Mouse (Mus musculus) activated CD4-positive, CD25-positive, alpha-beta regulatory T cell, adult 4 months (primary cell): ENCODE data around the gene Lamb1. TPM values are rescaled to one million over a fixed set of nuclear protein-coding genes. Genes with fewer than 3 reads are reported as not detected.

Experiments used
- ATAC-seq: one replicate; pipeline ENCODE4 v1.8.0; 2017
- polyA plus RNA-seq, 2 experiments: library from polyadenylated mRNA; unstranded; fragments of 100-300 nt; shearing (Covaris generic); gene quantifications; one replicate each; pipeline ENCODE4 v1.2.1; 2017

The Lamb1 gene
- polyA plus RNA-seq, 2 experiments from 2014 or later: not detected

- ATAC-seq: no peak
Observed at GRCm38 (mm10) chr12:31290951-31291350, 25.9 kb downstream of the Lamb1 start.

DNA sequence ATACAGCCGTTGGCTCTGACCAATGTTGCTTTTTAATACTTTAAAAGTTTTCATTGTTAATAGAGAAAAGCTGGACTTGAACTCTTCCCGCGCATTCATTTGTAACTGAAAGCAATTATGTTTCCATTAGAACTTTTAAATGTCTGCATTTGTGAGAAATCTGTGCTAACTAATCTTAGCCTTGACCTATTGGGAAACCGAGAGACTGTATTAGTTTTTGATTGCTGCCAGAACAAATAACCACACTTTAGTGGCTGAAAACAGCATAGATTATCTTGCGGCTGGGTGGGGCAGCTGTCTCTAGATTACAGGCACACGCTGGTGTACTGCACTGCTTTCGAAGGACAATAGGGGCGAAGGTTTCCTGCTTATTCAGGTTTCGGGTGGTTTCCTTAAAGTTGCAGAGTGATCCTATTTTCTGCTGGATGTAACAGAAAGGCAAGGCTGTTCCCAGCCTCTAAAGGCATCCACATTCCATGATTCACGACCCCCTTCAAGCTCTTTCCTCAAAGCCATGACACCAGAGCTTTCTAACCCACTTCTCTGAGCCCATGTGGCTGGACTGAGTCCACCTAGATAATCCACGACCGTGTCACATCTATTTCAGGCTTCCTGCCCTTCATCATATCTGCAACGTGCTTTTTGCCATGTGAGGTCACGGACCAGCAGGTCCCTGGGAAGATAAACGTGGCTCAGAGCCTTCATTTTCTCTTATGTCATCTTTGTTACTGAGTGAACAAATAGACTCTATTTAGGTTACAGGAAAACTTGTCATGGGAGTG, 28.5 kb downstream of the Lamb1 start:
- no peak for ATAC-seq

GRCm38 (mm10) chr12:31294526-31294925, 29.5 kb downstream of the Lamb1 start:
- ATAC-seq: no peak

- no peak for ATAC-seq
Observed at GRCm38 (mm10) chr12:31294996-31295395, 30.0 kb downstream of the Lamb1 start.

DNA sequence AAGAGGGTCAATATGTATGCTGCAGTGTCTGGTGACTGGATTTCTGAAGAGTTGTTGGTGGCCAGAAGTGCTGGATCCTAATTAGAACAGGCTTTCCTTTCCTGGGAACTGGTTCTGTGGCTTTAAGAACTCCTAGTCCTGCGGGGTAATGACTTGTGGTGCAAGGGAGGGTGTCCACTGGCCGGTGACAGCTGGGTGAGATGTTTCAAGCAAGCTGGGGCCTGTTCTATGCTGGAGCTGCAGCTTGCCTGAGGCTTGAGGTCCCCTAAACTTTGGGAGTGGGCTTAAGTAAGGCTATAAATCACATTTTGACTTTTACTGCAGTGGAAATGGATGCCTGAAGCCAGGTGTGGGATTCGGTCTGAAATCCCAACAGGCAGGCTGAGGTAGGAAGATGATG, 30.5 kb downstream of the Lamb1 start:
- ATAC-seq: no peak

DNA sequence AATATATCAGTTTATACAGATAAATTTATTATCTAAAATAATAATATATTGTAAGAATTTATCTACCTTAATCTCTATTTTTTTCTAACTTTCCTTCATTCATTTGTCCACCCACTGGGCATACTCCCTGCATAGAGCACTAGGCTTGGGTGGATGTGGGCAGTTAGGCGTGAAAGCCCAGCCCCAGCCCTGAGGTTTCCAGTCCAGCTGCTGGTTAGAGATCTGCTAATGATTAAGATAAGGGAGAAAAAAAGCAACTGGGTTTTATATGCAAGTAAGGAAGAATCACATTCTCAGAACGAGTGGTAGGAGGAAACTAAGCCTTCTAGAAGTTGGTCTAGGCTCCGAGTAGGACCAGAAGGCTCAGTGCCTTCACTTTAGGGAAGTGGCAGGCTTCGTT, 31.1 kb downstream of the Lamb1 start:
- no peak for ATAC-seq

- no peak for ATAC-seq
Observed at GRCm38 (mm10) chr12:31298122-31298521, 33.1 kb downstream of the Lamb1 start.

GRCm38 (mm10) chr12:31298530-31298929, 33.5 kb downstream of the Lamb1 start:
- no peak for ATAC-seq

GRCm38 (mm10) chr12:31299126-31299525, 34.1 kb downstream of the Lamb1 start:
- no peak for ATAC-seq

DNA sequence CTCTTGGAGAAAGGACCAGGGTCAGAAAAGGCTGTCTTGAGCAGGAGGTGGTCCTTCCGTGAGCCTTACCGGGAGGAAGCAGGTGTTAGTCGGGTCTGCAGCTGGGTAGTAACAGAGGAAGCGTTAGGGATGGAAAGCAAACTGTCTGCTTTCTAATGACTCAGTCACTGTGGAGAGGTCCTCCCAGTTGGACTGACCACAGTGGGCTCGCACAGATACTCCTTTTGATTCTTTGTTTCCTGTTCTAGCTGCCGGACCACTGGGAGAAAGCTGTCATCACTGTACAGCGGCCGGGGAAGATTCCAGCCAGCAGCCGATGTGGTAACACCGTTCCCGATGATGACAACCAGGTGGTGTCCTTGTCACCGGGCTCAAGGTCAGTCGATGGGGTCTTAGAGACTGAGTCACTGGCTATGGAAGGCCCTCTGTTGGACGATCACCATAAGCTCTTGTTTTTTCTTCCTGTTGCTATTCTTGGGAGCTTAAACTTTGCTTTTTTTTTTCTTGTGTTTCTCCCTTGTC, 34.7 kb downstream of the Lamb1 start:
- no peak for ATAC-seq

DNA sequence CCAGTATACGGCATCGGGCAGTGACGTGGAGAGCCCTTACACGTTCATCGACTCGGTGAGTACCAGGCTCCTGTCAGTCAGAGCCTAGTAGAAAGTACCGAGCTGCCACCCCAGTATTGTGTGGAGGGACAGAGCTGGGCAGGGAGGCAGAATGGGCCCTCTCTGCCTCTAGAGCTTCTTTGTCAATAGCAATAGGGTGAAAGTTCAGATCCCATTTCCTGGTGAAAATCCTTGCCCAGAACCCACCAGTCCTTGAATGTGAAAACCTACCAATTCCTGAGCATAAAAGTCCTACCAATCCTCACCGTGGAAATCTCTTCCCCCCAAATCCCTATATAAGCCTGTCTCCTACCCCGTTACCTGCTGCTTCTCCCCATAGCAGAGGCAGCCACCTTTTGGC, 35.2 kb downstream of the Lamb1 start:
- no peak for ATAC-seq

DNA sequence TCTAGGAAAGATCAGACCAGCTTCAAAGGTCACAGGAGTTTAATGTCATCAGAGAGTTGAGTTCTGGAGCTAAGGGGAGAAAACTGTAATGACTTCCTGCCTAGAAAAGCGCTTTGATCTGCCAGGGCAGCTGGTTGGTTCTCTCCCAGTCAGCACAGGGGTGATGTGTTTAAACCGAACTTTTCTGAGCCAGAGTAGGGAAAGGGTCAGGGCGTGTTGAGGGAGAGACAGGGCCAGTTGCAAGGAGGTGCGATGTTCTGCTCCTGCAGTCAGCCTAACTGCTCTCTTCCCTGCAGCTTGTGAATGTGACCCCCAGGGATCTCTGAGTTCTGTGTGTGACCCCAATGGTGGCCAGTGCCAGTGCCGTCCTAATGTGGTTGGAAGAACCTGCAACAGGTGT, 37.2 kb downstream of the Lamb1 start:
- no peak for ATAC-seq

DNA sequence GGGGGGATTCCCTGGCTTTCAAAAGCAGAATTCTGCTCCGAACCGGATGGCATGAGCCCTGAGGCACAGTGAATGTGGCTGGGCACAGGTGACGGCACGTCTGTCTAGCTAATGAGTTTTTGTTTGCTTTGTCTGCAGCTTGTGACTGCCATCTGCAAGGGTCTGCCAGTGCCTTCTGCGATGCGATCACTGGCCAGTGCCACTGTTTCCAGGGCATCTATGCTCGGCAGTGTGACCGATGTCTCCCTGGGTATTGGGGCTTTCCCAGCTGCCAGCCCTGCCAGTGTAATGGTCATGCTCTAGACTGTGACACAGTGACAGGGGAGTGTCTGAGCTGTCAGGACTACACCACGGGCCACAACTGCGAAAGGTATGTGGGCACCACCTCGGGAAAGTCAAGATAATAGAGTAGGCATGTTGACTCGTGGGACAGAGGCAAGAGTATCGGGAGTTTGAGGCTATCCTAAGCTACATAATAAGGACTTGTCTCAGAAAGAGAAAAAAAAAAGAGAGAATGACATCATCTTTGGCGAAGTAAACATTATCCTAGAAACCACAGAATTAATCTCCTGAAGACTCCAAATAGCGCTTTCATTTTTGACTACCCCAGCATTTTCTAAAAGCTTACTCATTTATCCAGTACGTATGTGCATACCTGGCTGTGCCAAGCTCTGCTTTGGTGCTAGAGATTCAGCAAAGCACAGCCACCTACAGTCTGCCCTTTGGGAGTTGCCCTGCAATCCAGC, 37.9 kb downstream of the Lamb1 start:
- ATAC-seq: no peak

- no peak for ATAC-seq
Observed at GRCm38 (mm10) chr12:31306075-31306675, 41.1 kb downstream of the Lamb1 start.

GRCm38 (mm10) chr12:31307011-31307410, 42.0 kb downstream of the Lamb1 start:
- ATAC-seq: no peak

- ATAC-seq: no peak
Observed at GRCm38 (mm10) chr12:31307756-31308155, 42.7 kb downstream of the Lamb1 start.

DNA sequence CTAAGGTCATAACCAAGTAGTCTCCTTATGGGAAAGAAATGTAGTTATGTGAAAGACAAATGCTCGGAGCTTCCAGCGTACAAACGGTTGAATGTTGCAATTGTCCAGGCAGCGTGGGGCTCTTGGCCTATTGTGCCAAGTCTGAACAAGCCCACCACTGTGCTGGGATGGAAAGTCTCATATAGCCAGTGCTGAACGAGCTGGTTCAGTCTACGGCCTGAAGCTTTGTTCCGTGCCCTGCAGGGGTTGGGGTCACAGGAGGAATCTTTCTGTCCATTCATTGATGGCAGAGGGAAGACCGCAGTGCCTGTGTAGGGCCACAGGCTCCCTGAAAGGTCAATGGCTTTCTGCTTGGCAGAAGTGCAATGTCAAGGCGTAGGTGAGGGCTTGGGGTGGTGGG, 45.7 kb downstream of the Lamb1 start:
- no peak for ATAC-seq

DNA sequence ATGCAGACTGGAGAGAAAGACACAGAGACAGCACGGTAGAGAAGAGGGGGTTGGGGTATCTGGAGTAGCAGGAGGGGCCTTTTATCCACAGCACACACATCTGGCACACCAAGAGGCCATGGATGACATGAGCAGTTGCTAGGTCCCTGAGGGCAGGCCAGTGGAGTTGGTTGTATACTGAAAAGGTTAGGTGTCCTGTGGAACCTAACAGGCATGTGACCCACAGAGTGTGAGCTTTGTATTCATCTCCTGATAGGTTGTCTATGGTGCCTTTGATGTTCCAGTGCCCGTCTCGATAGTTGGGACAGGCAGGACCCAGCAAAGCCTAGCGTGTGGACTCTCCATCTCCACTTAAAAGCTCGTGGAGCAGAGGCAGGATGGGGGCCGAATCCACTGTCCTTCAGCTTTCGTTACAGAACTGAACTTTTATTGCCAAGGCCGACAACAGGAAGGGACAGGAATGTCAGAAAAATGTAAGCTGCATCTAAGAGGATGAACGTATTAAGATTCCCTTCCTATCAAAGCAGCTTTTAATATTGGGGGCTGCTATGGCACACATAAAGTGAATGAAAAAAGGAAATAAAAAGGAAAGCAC, 46.7 kb downstream of the Lamb1 start:
- no peak for ATAC-seq

DNA sequence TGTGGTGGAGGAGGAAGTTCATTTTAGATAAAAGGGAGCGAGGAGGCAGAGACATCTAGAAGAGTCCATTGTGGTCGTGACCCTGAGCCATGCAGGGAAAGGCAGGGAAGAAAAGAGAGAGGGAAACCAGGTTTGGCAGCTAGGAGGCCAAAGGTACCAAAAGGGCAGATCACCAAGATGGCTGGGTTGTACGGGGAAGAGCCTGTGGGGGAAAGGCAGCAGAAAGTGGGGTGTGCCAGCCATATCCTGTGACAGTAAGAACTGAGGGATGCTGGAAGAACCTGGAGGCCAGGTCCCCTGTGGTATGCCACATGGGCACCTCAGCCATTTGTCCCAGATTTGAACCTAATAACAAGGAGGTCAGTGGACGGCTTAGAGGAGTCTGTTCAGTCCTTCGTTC, 47.2 kb downstream of the Lamb1 start:
- ATAC-seq: no peak

- ATAC-seq: no peak
Observed at GRCm38 (mm10) chr12:31313136-31313535, 48.1 kb downstream of the Lamb1 start.

GRCm38 (mm10) chr12:31314310-31314709, 49.3 kb downstream of the Lamb1 start:
- ATAC-seq: no peak

GRCm38 (mm10) chr12:31315961-31316360, 50.9 kb downstream of the Lamb1 start:
- no peak for ATAC-seq
